ENCODE assay signal across 8 mouse cellular contexts in the genomic region with DNA sequence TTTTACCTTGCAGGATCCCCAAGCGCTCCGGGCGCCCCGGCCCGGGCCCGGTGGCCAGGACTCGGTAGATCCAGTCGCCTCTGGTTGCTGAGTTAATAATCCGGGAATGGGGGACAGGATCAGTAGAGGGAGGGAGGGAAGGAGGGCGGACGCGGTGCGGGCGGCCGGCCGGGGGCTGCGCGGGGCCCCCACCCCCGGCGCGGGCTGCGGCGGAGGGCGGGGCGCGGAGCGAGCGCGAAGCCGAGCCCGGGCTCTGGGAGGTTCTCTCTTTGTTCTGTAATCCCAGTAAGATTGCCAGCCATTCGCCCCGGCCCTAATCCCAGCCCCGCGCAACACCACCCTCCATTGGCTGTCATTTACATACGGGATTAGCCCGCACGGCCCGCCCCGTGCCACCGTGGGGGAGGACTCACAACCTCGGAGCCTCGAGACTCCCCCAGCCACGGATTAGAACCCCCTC. TPM values are rescaled to one million over a fixed set of nuclear protein-coding genes. Genes with fewer than 3 reads are reported as not detected.
DNase-seq lines count a peak whose midpoint lies in the region; ATAC-seq lines count a peak whose summit lies in the region.

TSS of gene Gtf2ird1 (minus strand) at position 214 of the 460 bp plus-strand sequence.

- peak within 1 kb of the TSS; percentile 93 for H3K4me2 ChIP-seq in embryonic facial prominence, embryonic 12.5 days (replicated peaks)
- peak within 1 kb of the TSS; percentile 88 for H3K4me2 ChIP-seq in limb, embryonic 11.5 days (ENCODE audit: low read depth, severe bottlenecking)
- H3K4me2 ChIP-seq in midbrain, embryonic 12.5 days (replicated peaks), result peak within 1 kb of the TSS; percentile 83
- peak within 1 kb of the TSS; percentile 92 for H3K4me2 ChIP-seq in stomach, embryonic 14.5 days (replicated peaks; ENCODE audit: low read depth, low read length)

- ATAC-seq in embryonic facial prominence, embryonic 12.5 days (ENCODE audit: insufficient number of reproducible peaks, insufficient read depth, low FRiP score, low TSS enrichment), result peak; percentile 85
- ATAC-seq in limb, embryonic 11.5 days (ENCODE audit: insufficient number of reproducible peaks, low FRiP score, low TSS enrichment, low read depth), result peak; percentile 76
- ATAC-seq in midbrain, embryonic 12.5 days (ENCODE audit: low FRiP score, low read depth), result peak; percentile 89
- peak; percentile 87 for ATAC-seq in stomach, embryonic 14.5 days (ENCODE audit: insufficient number of reproducible peaks, insufficient read depth, low FRiP score, low read depth)

- peak within 1 kb of the TSS; percentile 89 for H3K4me3 ChIP-seq in embryonic facial prominence, embryonic 12.5 days
- peak within 1 kb of the TSS; percentile 83 for H3K4me3 ChIP-seq in limb, embryonic 11.5 days (ENCODE audit: low read depth, low read length)
- peak within 1 kb of the TSS; percentile 80 for H3K4me3 ChIP-seq in midbrain, embryonic 12.5 days
- H3K4me3 ChIP-seq in stomach, embryonic 14.5 days (ENCODE audit: low read depth, low read length), result peak within 1 kb of the TSS; percentile 85

- peaks cover 18% of the 10 kb centered on the region for H3K36me3 ChIP-seq in embryonic facial prominence, embryonic 12.5 days
- no peaks in the 10 kb centered on the region for H3K36me3 ChIP-seq in limb, embryonic 11.5 days (ENCODE audit: control insufficient read depth, insufficient read depth, low read length)
- H3K36me3 ChIP-seq in midbrain, embryonic 12.5 days, result peaks cover 12% of the 10 kb centered on the region
- H3K36me3 ChIP-seq in stomach, embryonic 14.5 days (ENCODE audit: control insufficient read depth, insufficient read depth, low read length), result peaks cover 2% of the 10 kb centered on the region

- peak within 1 kb of the TSS; percentile 85 for H3K9ac ChIP-seq in embryonic facial prominence, embryonic 12.5 days
- peak within 1 kb of the TSS; percentile 97 for H3K9ac ChIP-seq in limb, embryonic 11.5 days (ENCODE audit: low read length)
- H3K9ac ChIP-seq in midbrain, embryonic 12.5 days (replicated peaks), result peak within 1 kb of the TSS; percentile 91
- peak within 1 kb of the TSS; percentile 87 for H3K9ac ChIP-seq in stomach, embryonic 14.5 days (replicated peaks; ENCODE audit: low read depth, low read length)

- WGBS in embryonic facial prominence, embryonic 12.5 days, result 1% methylated on average over 39 of the region's 44 CpGs
- under 1% methylated on average over 43 of the region's 44 CpGs for WGBS in limb, embryonic 11.5 days
- 1% methylated on average over 44 of the region's 44 CpGs for WGBS in midbrain, embryonic 12.5 days
- WGBS in stomach, embryonic 14.5 days, result 1% methylated on average over 32 of the region's 44 CpGs

- 0 out of 2 replicates have a peak, but pooled peaks cover 3% of the 10 kb centered on the region for H3K9me3 ChIP-seq in embryonic facial prominence, embryonic 12.5 days
- no peaks in the 10 kb centered on the region for H3K9me3 ChIP-seq in limb, embryonic 11.5 days (ENCODE audit: control insufficient read depth, low read length)
- peaks cover 5% of the 10 kb centered on the region; the same call in 1 of the 2 replicates for H3K9me3 ChIP-seq in midbrain, embryonic 12.5 days
- H3K9me3 ChIP-seq in stomach, embryonic 14.5 days (ENCODE audit: control insufficient read depth, low read depth, low read length), result peaks cover 6% of the 10 kb centered on the region; the same call in 1 of the 2 replicates

- no peaks in the 10 kb centered on the region for H3K27me3 ChIP-seq in embryonic facial prominence, embryonic 12.5 days
- no peaks in the 10 kb centered on the region for H3K27me3 ChIP-seq in limb, embryonic 11.5 days (ENCODE audit: control insufficient read depth, insufficient read depth, low read length)
- H3K27me3 ChIP-seq in midbrain, embryonic 12.5 days, result no peaks in the 10 kb centered on the region
- H3K27me3 ChIP-seq in stomach, embryonic 14.5 days (ENCODE audit: control insufficient read depth, insufficient read depth, low read length), result no peaks in the 10 kb centered on the region

- peak; percentile 72 for DNase-seq in 3134 (ENCODE audit: extremely low read depth, insufficient read length, low spot score)
- DNase-seq in adrenal gland, postnatal 14 days, result peak; percentile 88
- peak; percentile 58 for DNase-seq in heart, adult 8-10 months (ENCODE audit: low spot score)
- peak; percentile 84 for DNase-seq in kidney, adult 8-10 months
- peak; percentile 87 for DNase-seq in limb, embryonic 11.5 days (ENCODE audit: low spot score)

- H3K27ac ChIP-seq in embryonic facial prominence, embryonic 12.5 days, result peak within 1 kb of the TSS; percentile 93
- peak within 1 kb of the TSS; percentile 81 for H3K27ac ChIP-seq in limb, embryonic 11.5 days (replicated peaks; ENCODE audit: low read depth, low read length)
- peak within 1 kb of the TSS; percentile 87 for H3K27ac ChIP-seq in midbrain, embryonic 12.5 days (replicated peaks)
- peak within 1 kb of the TSS; percentile 89 for H3K27ac ChIP-seq in stomach, embryonic 14.5 days (ENCODE audit: low read length)

- H3K4me1 ChIP-seq in embryonic facial prominence, embryonic 12.5 days, result peaks cover 17% of the 10 kb centered on the region
- H3K4me1 ChIP-seq in limb, embryonic 11.5 days (ENCODE audit: control insufficient read depth, insufficient read depth, low read length), result peaks cover 10% of the 10 kb centered on the region
- H3K4me1 ChIP-seq in midbrain, embryonic 12.5 days, result peaks cover 18% of the 10 kb centered on the region
- peaks cover 19% of the 10 kb centered on the region; the same call in 1 of the 2 replicates for H3K4me1 ChIP-seq in stomach, embryonic 14.5 days (ENCODE audit: control insufficient read depth, insufficient read depth, low read length)

RNA-seq across cellular contexts. Expression of gene Gtf2ird1, which starts in this region (rescaled TPM):
- 61.7 and 69.6 TPM in 2 replicates for total RNA-seq in adrenal gland, postnatal 14 days (2021)
- polyA plus RNA-seq in embryonic facial prominence, embryonic 12.5 days (2016; fragmentation: Nextera tagmentation; extraction: Ambion mirVana), result 151 and 153 TPM in 2 replicates
- 10 to 100 TPM; 20.9 to 28.3 (median 24.5) TPM for total RNA-seq in heart, adult 8-10 months (2022)
- polyA plus RNA-seq in limb, embryonic 11.5 days (2014; fragmentation: Nextera tagmentation; extraction: Ambion mirVana), result 126 and 135 TPM in 2 replicates
- polyA plus RNA-seq in midbrain, embryonic 12.5 days (2016; fragmentation: Nextera tagmentation; extraction: Ambion mirVana), result 120 and 122 TPM in 2 replicates
- polyA plus RNA-seq in stomach, embryonic 14.5 days (2014; fragmentation: Nextera tagmentation; extraction: Ambion mirVana), result 107 and 112 TPM in 2 replicates

Comparison
In these comparisons a context has a peak if more than half of its experiments do, and no peak if none do; other contexts are left out.
1. Peak in every context shown above with its lines: DNase-seq, ATAC-seq, H3K4me3 ChIP-seq and H3K27ac ChIP-seq.